8 mouse cellular contexts compared by ENCODE assay signal in genomic region chr17:10317981-10318551, GRCm38 (mm10). TPM values are rescaled to one million over a fixed set of nuclear protein-coding genes. Genes with fewer than 3 reads are reported as not detected.
DNase-seq lines count a peak whose midpoint lies in the region; ATAC-seq and TF ChIP-seq lines count a peak whose summit lies in the region.

No protein-coding gene starts in this region.

- peak overlapping the region; percentile 89 for H3K27ac ChIP-seq in bone marrow, adult 2 months (ENCODE audit: control insufficient read depth, insufficient read depth, low read depth, low read length, poor library complexity)
- H3K27ac ChIP-seq in heart, postnatal 0 days (ENCODE audit: low read depth) = peak overlapping the region; percentile 99

- H3K4me3 ChIP-seq in bone marrow, adult 2 months (replicated peaks; ENCODE audit: control insufficient read depth, low read depth, low read length) = peak overlapping the region; percentile 69
- H3K4me3 ChIP-seq in erythroblast, embryonic 14.5 days (replicated peaks) = peak overlapping the region; percentile 72
- peak overlapping the region; percentile 98 for H3K4me3 ChIP-seq in heart, postnatal 0 days (ENCODE audit: low read depth, low read length)

- WGBS in bone marrow, adult 2 months = 1% methylated on average over 46 of the region's 46 CpGs
- WGBS in heart, postnatal 0 days = under 1% methylated on average over 46 of the region's 46 CpGs

- peaks cover 13% of the 10 kb centered on the region for H3K27me3 ChIP-seq in erythroblast, embryonic 14.5 days (ENCODE audit: control insufficient read depth)
- no peaks in the 10 kb centered on the region for H3K27me3 ChIP-seq in heart, postnatal 0 days (ENCODE audit: control insufficient read depth, insufficient read depth, low read length)

- ATAC-seq in heart, postnatal 0 days (ENCODE audit: insufficient read depth, low read depth) = no peak
- ATAC-seq in megakaryocyte-erythroid progenitor cell, adult 5-6 weeks (replicated peaks; ENCODE audit: low FRiP score, low TSS enrichment, poor library complexity, severe bottlenecking) = peak; percentile 61
- no peak for ATAC-seq in activated CD4-positive, CD25-positive, alpha-beta regulatory T cell, adult 4 months

- peaks cover 2% of the 10 kb centered on the region; the same call in 1 of the 2 replicates for H3K36me3 ChIP-seq in erythroblast, embryonic 14.5 days (ENCODE audit: control insufficient read depth)
- H3K36me3 ChIP-seq in heart, postnatal 0 days (replicated peaks; ENCODE audit: control insufficient read depth, insufficient read depth, low read length) = no peaks in the 10 kb centered on the region

- peak; percentile 41; the same call in 1 of the 2 replicates for TF ChIP-seq POLR2A in bone marrow, adult 2 months (IDR thresholded peaks at IDR 0.05; ENCODE audit: borderline replicate concordance, control insufficient read depth, low read depth, low read length)

- no peak for TF ChIP-seq CTCF in bone marrow, adult 2 months (IDR thresholded peaks at IDR 0.05; ENCODE audit: control insufficient read depth, insufficient read depth, low read length)
- TF ChIP-seq CTCF in heart, postnatal 0 days (IDR thresholded peaks at IDR 0.05; ENCODE audit: low read depth) = no peak

- TF ChIP-seq EP300 in heart, postnatal 0 days (IDR thresholded peaks at IDR 0.05; ENCODE audit: low read depth) = no peak

- H3K9ac ChIP-seq in heart, postnatal 0 days (replicated peaks; ENCODE audit: low read depth, low read length) = peak overlapping the region; percentile 100

- no peaks in the 10 kb centered on the region for H3K9me3 ChIP-seq in erythroblast, embryonic 14.5 days (ENCODE audit: control insufficient read depth, low read length)
- no peaks in the 10 kb centered on the region for H3K9me3 ChIP-seq in heart, postnatal 0 days (replicated peaks; ENCODE audit: control insufficient read depth, low read length)

- peak overlapping the region; percentile 55 for H3K4me2 ChIP-seq in heart, postnatal 0 days (ENCODE audit: low read depth, low read length)

- peak; percentile 77 for DNase-seq in ES-CJ7 (ENCODE audit: low read depth, low spot score)
- DNase-seq in heart, postnatal 0 days (ENCODE audit: low spot score) = peak; percentile 49
- peak; percentile 72 to 80 for DNase-seq in kidney, postnatal 36 days
- DNase-seq in spleen, adult 12 weeks (ENCODE audit: low spot score) = peak; percentile 45

- H3K4me1 ChIP-seq in bone marrow, adult 2 months (ENCODE audit: control insufficient read depth, insufficient read depth, low read length) = no peaks in the 10 kb centered on the region
- H3K4me1 ChIP-seq in erythroblast, embryonic 14.5 days (ENCODE audit: control insufficient read depth) = peaks cover 29% of the 10 kb centered on the region
- peaks cover 15% of the 10 kb centered on the region for H3K4me1 ChIP-seq in heart, postnatal 0 days (ENCODE audit: control insufficient read depth, insufficient read depth)

RNA-seq across cellular contexts. Expression of gene Qk, which starts 1.6 kb away (rescaled TPM):
- polyA plus RNA-seq in bone marrow, adult 2 months (2011; ENCODE audit: insufficient read depth, insufficient read length, low replicate concordance, missing spikeins) = 18.0 and 25.4 TPM in 2 replicates
- polyA plus RNA-seq in erythroblast, embryonic 14.5 days (2012) = 0.78 and 0.82 TPM in 2 replicates
- total RNA-seq in heart, postnatal 0 days (2014; rRNA removed; ENCODE audit: low replicate concordance) = 359 and 460 TPM in 2 replicates
- 47.6 and 54.8 TPM in 2 replicates for polyA plus RNA-seq in heart, postnatal 0 days (2015; fragmentation: Nextera tagmentation; extraction: Ambion mirVana)
- total RNA-seq in megakaryocyte-erythroid progenitor cell, adult 5-6 weeks (2014; fragmentation: Nextera tagmentation) = 78.7 and 96.3 TPM in 2 replicates
- 57.6 and 59.9 TPM in 2 replicates for total RNA-seq in megakaryocyte-erythroid progenitor cell, adult 5-6 weeks (2017)
- polyA plus RNA-seq in activated CD4-positive, CD25-positive, alpha-beta regulatory T cell, adult 4 months (2017; shearing (Covaris generic)) = 10 to 100 TPM; 10.5 to 13.4 TPM
